Mouse (Mus musculus) heart, embryonic 11.5 days (tissue): Measurements from ENCODE around the gene Gm3417. TPM values are rescaled to one million over a fixed set of nuclear protein-coding genes. Genes with fewer than 3 reads are reported as not detected.

ENCODE experiments used
- ATAC-seq: fragments of 200-750 bp; cut with Nextera tagmentation; replicated peaks from 2 replicates; pipeline ENCODE4 v1.8.0; 2017; ENCODE audit warnings: moderate library complexity; ENCODE audit not compliant: insufficient number of reproducible peaks, low FRiP score, low TSS enrichment
- H3K27ac ChIP-seq: fragments of 300-500 bp; sonication (generic); 2 replicates; pipeline ENCODE4 v1.5.1; 2014; ENCODE audit warnings: mild to moderate bottlenecking, low read depth, low read length
- H3K27me3 ChIP-seq: fragments of 300-500 bp; sonication (generic); 2 replicates; pipeline ENCODE4 v1.6.1; 2014; ENCODE audit warnings: mild to moderate bottlenecking, low read length, mixed read lengths; ENCODE audit not compliant: control insufficient read depth, insufficient read depth
- H3K36me3 ChIP-seq: fragments of 300-500 bp; sonication (generic); 2 replicates; pipeline ENCODE4 v1.6.1; 2014; ENCODE audit warnings: mild to moderate bottlenecking, low read length, moderate library complexity, mixed read lengths; ENCODE audit not compliant: control insufficient read depth, insufficient read depth
- H3K4me1 ChIP-seq: fragments of 300-500 bp; sonication (generic); 2 replicates; pipeline ENCODE4 v1.6.1; 2014; ENCODE audit warnings: low read length; ENCODE audit not compliant: control insufficient read depth, insufficient read depth
- H3K4me2 ChIP-seq: fragments of 300-500 bp; sonication (generic); 2 replicates; pipeline ENCODE4 v1.6.1; 2014; ENCODE audit warnings: mild to moderate bottlenecking, moderate library complexity
- H3K4me3 ChIP-seq: fragments of 300-500 bp; sonication (generic); 2 replicates; pipeline ENCODE4 v1.5.1; 2014; ENCODE audit warnings: low read depth, low read length
- H3K9ac ChIP-seq: fragments of 300-500 bp; sonication (generic); 2 replicates; pipeline ENCODE4 v1.6.1; 2014; ENCODE audit warnings: mild to moderate bottlenecking, low read depth, low read length, moderate library complexity
- H3K9me3 ChIP-seq: fragments of 300-500 bp; sonication (generic); replicated peaks from 2 replicates; pipeline ENCODE4 v1.6.1; 2016; ENCODE audit warnings: low read length; ENCODE audit not compliant: control insufficient read depth
- WGBS: fragments of 180-500 bp; shearing (Covaris S2); extraction: QIAGEN DNeasy Blood & Tissue Kit; methylation state at CpG from one replicate; pipeline ENCODE4 v1.1.7; 2014; ENCODE audit not compliant: insufficient replicate concordance; 5-methylcytosine and 5-hydroxymethylcytosine counted together
- polyA plus RNA-seq: library from polyadenylated mRNA; unstranded; fragments of >200 nt; fragmentation: Nextera tagmentation; extraction: Ambion mirVana; gene quantifications from 2 replicates; pipeline ENCODE4 v1.2.1, GENCODE M21; 2014

The Gm3417 gene
- polyA plus RNA-seq, 1 experiment from 2014 or later = not detected

GRCm38 (mm10) chr17:14960520-14960919 lies 18.1 kb downstream of the Gm3417 start:
- ATAC-seq = peak; percentile 4; the same call in 1 of the 2 replicates
- H3K36me3 ChIP-seq = no peaks in the 10 kb centered on the region
- peak overlapping the region; percentile 72 for H3K4me3 ChIP-seq
- WGBS = under 1% methylated on average over 19 of the region's 23 CpGs
- H3K4me1 ChIP-seq = peaks cover 6% of the 10 kb centered on the region
- peak overlapping the region; percentile 74 for H3K4me2 ChIP-seq
- no peaks in the 10 kb centered on the region for H3K9me3 ChIP-seq
- peak overlapping the region; percentile 81 for H3K9ac ChIP-seq
- H3K27me3 ChIP-seq = no peaks in the 10 kb centered on the region
- no peak overlapping the region for H3K27ac ChIP-seq

- Histone ChIP-seq H3K27me3 (no peaks in the 10 kb centered on the region), H3K9me3 (no peaks in the 10 kb centered on the region), H3K9ac (peak overlapping the region; percentile 48; the same call in 1 of the 2 replicates), H3K4me2 (peak overlapping the region; percentile 64), H3K27ac (no peak overlapping the region), H3K36me3 (no peaks in the 10 kb centered on the region), H3K4me1 (peaks cover 6% of the 10 kb centered on the region), H3K4me3 (peak overlapping the region; percentile 28)
- WGBS = 41% methylated on average over 3 of the region's 3 CpGs
- ATAC-seq = no peak
Observed at GRCm38 (mm10) chr17:14959979-14960378, 18.6 kb downstream of the Gm3417 start.

GRCm38 (mm10) chr17:14958686-14959327 lies 19.8 kb downstream of the Gm3417 start:
- no peak for ATAC-seq
- Histone ChIP-seq H3K9me3 (no peaks in the 10 kb centered on the region), H3K9ac (no peak overlapping the region), H3K4me1 (peaks cover 6% of the 10 kb centered on the region), H3K27me3 (no peaks in the 10 kb centered on the region), H3K4me2 (no peak overlapping the region), H3K4me3 (no peak overlapping the region), H3K36me3 (peaks cover 3% of the 10 kb centered on the region; the same call in 1 of the 2 replicates), H3K27ac (no peak overlapping the region)
- 85% methylated on average over 5 of the region's 5 CpGs for WGBS

GRCm38 (mm10) chr17:14953452-14953851 lies 25.1 kb downstream of the Gm3417 start:
- Histone ChIP-seq H3K4me1 (no peaks in the 10 kb centered on the region), H3K4me3 (no peak overlapping the region), H3K9ac (no peak overlapping the region), H3K4me2 (no peak overlapping the region), H3K9me3 (no peaks in the 10 kb centered on the region), H3K27me3 (no peaks in the 10 kb centered on the region), H3K36me3 (peaks cover 19% of the 10 kb centered on the region), H3K27ac (no peak overlapping the region)
- no peak for ATAC-seq
- 79% methylated on average over 8 of the region's 8 CpGs for WGBS

- WGBS = 78% methylated on average over 7 of the region's 7 CpGs
- Histone ChIP-seq H3K9me3 (no peaks in the 10 kb centered on the region), H3K36me3 (peaks cover 27% of the 10 kb centered on the region)
Observed at GRCm38 (mm10) chr17:14949161-14949827, 29.3 kb downstream of the Gm3417 start.

GRCm38 (mm10) chr17:14944551-14944950 lies 34.0 kb downstream of the Gm3417 start:
- ATAC-seq = no peak
- Histone ChIP-seq H3K9ac (no peak overlapping the region), H3K4me2 (no peak overlapping the region), H3K36me3 (peaks cover 10% of the 10 kb centered on the region), H3K27ac (no peak overlapping the region), H3K4me1 (peaks cover 14% of the 10 kb centered on the region), H3K27me3 (no peaks in the 10 kb centered on the region), H3K4me3 (no peak overlapping the region), H3K9me3 (no peaks in the 10 kb centered on the region)
- WGBS = 86% methylated on average over 1 of the region's 1 CpGs

More at GRCm38 (mm10) chr17:14949161-14949827, 29.3 kb downstream of the Gm3417 start:
- Histone ChIP-seq H3K27me3 (no peaks in the 10 kb centered on the region), H3K9ac (no peak overlapping the region), H3K27ac (no peak overlapping the region), H3K4me1 (peaks cover 7% of the 10 kb centered on the region), H3K4me3 (no peak overlapping the region), H3K4me2 (no peak overlapping the region)
- ATAC-seq = no peak

- H3K9me3 ChIP-seq = no peaks in the 10 kb centered on the region
- peaks cover 8% of the 10 kb centered on the region; the same call in 1 of the 2 replicates for H3K36me3 ChIP-seq
- peaks cover 14% of the 10 kb centered on the region for H3K4me1 ChIP-seq
- peak overlapping the region; percentile 64; the same call in 1 of the 2 replicates for H3K27ac ChIP-seq
- peak overlapping the region; percentile 91 for H3K9ac ChIP-seq
- no peak for ATAC-seq
- peak overlapping the region; percentile 94 for H3K4me2 ChIP-seq
- WGBS = 16% methylated on average over 16 of the region's 16 CpGs
- peak overlapping the region; percentile 93 for H3K4me3 ChIP-seq
- H3K27me3 ChIP-seq = no peaks in the 10 kb centered on the region
Observed at GRCm38 (mm10) chr17:14943729-14944059, 34.9 kb downstream of the Gm3417 start.

- WGBS = under 1% methylated on average over 54 of the region's 54 CpGs
- Histone ChIP-seq H3K4me2 (peak within 1 kb of the TSS; percentile 94), H3K4me3 (peak within 1 kb of the TSS; percentile 93), H3K4me1 (peaks cover 14% of the 10 kb centered on the region), H3K9me3 (no peaks in the 10 kb centered on the region), H3K27ac (peak within 1 kb of the TSS; percentile 64), H3K27me3 (no peaks in the 10 kb centered on the region), H3K36me3 (peaks cover 8% of the 10 kb centered on the region; the same call in 1 of the 2 replicates), H3K9ac (peak within 1 kb of the TSS; percentile 91)
- peak; percentile 98 for ATAC-seq
Observed at GRCm38 (mm10) chr17:14943009-14943728, 35.4 kb downstream of the Gm3417 start, which contains the start of the genes Wdr27 and 1600012H06Rik. TSS of gene Wdr27 (minus strand) at chr17:14943158. TSS of gene 1600012H06Rik (plus strand) at chr17:14943184.
